Mouse (Mus musculus) hindlimb bud, embryonic 11.5 days (tissue): Measurements from ENCODE around the gene Tap2.
A peak's percentile ranks its signal among the peaks of the same experiment; 100 is the strongest.

ENCODE experiments used
- DNase-seq: peaks from one replicate; pipeline ENCODE4 v3.0.0-alpha.2; 2012; ENCODE audit warnings: low read depth, low spot score; ENCODE audit errors: extremely low spot score

Tap2 gene

GRCm38 (mm10) chr17:34203444-34203843, at the start of gene Tap2:
TSS of gene Tap2 (plus strand) at chr17:34203527.
- no peak for DNase-seq

DNA sequence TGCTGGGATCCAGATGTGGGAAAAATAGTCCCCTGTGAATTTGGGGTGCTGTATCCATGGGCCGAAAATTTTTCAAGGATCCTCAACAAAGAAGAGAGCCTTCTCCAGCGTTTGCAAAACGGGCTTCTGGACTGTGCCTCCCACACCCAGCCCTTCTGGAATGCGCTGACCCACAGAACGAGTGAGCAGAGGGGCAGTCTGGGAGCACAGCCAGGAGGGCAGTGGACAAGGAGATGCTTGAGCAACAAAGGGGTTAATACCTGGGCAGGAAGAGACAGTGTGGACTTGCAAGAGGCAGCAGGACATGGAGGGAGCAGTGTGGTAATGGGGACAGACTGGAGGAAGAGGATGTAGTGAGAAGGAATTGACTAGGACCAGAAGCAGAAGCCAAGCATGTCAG, 47.8 kb upstream of the Tap2 start:
- DNase-seq: no peak

DNA sequence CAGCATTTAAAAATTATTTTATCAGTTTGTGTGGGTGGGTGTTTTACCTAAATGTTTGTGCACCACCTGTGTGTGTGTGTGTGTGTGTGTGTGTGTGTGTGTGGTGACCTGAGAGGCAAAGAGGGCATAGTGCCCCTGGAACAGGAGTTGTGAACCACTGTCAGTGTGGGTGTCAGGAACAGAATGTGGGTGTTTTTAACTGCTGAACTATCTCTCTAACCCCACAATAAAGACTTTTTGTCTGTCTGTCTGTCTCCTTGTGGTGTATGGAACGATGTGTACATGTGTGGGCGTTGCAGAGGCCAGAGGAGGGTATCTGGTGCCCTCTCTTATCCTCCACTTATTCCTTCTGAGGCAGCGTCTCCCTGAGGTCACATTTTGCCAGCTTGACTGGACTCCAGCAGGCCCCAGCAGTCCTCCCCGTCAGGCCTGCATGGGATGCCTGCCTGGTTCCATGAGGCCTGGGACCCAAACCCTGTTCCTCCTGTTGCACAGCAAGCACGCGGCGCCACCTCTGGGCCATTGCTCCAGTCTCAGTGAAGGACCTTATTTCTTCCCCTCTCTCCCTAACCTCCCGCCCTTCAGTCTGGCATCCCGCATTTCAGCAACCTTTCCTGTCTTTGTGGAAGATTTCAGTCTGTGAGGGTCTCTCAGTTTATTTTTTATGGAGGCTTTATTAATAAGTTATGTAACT, 39.0 kb upstream of the Tap2 start:
- DNase-seq: no peak

DNA sequence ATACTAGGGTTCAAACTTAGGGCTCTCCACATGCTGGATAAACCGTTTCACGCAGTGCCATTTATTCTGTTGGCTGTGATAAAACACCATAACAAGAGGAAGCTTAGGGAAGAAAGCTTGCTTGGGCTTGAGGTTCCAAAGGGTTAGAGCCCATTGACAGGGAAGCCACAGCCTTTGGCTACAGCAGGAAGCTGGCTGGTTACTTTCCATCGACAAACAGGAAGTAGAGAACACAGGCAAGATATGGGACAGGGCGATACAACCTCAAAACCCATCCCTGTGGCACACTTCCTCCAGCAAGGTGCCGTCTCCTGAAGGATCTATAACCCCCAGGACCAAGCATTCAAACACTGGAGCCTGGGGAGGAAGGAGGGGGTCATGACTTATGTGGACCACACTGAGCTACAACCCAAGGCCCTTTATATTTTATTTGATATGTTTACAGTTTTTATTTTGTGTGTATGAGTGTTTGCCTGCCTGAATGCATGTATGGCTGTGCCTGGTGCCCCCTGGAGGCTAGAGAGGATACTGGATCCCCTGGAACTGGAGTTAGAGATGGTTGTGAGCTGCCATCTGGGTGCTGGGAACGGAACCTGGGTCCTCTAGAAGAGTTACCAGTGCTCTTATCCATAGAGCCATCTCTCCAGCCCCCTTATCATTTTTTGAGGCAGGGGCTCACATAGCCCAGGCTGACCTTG, 38.1 kb upstream of the Tap2 start:
- no peak for DNase-seq

DNA sequence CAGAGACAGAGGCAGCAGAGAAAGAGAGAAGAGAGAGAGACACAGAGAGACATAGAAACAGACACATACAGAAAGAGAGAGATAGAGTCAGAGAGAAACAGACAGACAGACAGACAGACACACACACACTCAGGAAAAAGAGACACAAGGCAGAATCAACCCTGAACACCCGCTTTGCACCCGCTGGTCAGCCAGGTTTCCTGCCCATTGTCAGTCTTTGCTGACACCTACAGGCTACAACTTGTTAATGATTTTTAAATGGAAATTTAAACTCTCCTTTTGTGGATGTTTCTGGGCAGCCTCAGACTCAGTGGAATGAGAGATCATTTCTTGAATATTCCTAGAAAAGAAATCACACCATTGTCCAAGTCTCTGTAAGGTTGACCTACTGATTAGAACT, 34.0 kb upstream of the Tap2 start:
- no peak for DNase-seq

- DNase-seq: no peak
Measured at GRCm38 (mm10) chr17:34170487-34170876, 32.8 kb upstream of the Tap2 start.

DNA sequence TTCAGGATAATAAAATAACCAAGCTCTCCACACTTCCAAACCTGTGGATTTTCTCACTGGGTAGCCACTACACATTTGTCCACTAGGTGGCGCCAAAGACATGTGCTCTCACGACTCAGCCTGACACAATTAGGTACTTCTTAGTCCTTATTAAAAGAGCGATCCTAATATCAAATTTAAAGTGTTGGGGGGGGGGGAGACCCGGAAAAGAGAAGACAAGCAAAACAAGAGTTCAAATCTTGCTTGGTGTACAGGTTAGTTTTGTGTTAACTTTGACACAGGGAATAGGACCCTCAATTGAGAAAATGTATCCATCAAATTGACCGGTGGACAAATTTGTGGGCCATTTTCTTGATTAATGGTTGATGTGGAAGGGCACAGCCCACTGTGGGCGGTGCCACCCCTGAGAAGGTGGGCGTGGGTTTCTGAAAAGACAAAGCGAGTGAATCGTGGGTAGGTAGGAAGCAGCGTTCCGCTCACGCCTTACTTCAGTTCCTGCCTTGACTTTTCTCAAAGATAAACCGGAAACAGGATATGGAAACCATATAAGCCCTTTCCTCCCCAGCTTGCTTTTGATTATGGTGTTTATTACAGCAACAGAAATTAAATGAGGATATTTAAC, 32.3 kb upstream of the Tap2 start:
- DNase-seq: peak; percentile 44

GRCm38 (mm10) chr17:34172528-34172927, 30.8 kb upstream of the Tap2 start:
- DNase-seq: no peak

DNA sequence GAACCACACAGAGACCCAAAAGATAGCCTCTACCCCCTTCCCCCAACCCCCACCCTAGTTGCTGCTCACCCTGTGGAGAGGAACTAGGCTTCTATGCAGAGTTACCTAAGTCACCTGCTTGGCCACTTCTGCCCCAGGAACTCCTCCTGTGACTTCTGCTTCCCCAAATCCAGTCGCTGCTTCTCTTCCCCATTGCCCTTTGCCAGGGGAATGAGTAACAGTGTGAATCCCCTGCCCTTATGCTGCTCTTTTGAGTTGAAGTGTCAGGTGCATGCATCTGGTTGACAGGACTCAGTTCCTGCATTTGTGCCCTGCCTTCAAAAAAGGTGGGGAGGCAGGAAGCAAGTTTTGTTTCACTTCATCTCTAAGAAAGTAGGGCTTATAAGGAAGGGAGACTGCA, 29.3 kb upstream of the Tap2 start:
- DNase-seq: no peak

DNA sequence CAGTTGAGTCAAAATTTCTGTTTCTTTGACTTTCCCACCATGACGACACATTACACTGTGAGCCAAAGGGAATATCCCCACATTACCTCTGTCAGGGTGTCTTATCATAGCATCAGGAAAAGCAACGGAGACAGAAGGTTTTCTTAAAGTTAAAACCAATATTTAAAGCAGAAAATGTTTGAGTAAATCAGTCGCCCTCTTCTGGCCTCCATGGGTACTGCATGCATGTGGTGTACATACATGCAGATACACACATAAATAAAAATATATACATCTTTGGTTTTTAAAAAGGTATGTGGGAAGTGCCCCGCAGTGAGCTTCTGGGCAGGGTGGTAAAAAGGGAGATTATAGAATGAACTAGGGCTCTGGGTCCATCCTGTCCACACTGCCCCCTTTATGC, 26.1 kb upstream of the Tap2 start:
- DNase-seq: no peak

GRCm38 (mm10) chr17:34179019-34179418, 24.3 kb upstream of the Tap2 start:
- no peak for DNase-seq

GRCm38 (mm10) chr17:34179913-34180859, 23.1 kb upstream of the Tap2 start:
- DNase-seq: no peak

DNA sequence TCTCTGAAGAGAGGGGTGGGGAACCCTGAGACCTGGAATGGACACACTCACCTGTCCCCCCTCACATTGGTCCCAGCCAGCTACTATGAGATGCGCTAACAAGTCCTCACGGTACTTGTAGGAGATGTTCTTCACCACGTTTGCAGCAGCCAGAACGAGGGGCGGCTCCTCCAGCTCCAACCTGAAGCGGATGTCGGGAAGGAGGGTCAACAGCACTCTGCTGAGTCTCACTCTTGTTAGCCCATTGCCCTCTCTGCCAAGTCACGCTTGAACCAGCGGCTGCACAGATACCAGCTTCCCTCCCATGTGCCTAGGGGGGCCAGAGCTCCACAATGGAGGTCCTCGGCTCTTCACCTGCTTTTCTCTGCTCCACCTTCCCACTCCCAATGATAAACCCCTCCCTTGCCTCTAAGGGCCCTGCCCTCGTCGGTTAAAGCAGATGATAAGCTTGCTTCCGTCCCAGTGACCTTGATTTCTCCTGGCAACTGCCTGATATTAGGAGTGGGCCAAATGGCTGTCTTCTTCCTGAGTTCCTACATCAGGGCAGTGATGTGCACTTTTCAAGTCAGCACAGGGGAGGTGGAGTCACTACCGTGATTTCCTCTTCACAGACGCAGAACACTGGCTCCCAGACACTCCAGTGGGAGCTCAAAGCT, 19.6 kb upstream of the Tap2 start:
- no peak for DNase-seq

DNA sequence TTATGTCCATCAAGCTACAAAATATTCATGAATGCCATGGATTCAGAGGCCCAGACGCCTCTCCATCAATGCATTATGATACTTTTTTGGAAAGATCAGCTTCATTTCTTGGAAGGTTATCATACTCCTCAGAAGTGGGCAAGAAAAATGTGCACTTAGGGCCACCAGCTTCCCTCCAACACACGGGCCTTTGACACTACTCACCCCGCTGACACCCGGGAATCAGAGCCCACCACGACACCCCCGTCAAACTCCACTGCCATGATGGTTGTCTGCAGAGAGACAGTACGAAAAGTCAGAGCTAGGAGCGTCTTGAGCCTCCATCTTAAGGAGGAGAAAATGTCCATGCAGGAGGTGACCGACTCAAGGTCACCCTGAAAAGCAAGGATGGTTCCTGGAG, 17.8 kb upstream of the Tap2 start:
- DNase-seq: no peak

GRCm38 (mm10) chr17:34186885-34187260, 16.5 kb upstream of the Tap2 start:
- no peak for DNase-seq

DNA sequence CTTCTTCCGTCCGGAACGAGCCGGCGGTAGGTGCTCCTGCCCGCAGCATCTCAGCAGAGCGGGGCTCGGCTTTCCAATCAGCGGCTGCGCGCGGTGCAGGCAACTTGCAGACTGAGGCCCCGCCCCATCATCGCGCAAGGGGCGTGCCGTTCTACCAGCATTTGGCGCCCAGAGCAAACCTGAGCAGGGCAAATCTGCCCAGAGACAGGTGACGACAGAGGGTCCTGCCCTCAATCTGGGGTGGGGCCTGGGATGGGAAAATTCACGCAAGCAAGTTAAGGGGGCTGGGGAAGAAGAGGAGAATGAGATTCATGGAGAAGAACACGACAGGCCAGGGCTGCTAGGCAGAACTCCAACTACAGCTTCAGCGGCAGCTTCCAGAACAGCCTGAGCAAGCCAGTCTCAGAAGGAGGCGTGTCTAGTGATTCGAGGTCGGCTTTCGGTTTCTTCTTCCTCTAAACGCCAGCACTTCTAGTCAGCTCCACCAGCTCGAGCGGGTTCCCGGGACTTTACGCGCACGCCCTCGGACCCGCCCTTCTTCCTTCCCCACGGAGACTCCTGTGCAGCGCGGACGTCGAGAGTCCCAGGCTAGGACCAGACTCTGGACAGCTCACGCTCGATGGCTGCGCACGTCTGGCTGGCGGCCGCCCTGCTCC, 15.9 kb upstream of the Tap2 start, which contains the start of the genes Tap1 and Psmb9:
Gene Tap1 (plus strand): TSS at position 293 of the 656 bp plus-strand sequence.
Gene Psmb9 (minus strand): TSS at position 504 of the 656 bp plus-strand sequence.
- peak; percentile 93 for DNase-seq

DNA sequence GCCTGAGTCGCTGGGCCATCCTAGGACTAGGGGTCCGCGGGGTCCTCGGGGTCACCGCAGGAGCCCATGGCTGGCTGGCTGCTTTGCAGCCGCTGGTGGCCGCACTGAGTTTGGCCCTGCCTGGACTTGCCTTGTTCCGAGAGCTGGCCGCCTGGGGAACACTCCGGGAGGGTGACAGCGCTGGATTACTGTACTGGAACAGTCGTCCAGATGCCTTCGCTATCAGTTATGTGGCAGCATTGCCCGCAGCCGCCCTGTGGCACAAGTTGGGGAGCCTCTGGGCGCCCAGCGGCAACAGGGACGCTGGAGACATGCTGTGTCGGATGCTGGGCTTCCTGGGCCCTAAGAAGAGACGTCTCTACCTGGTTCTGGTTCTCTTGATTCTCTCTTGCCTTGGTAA, 15.3 kb upstream of the Tap2 start:
- DNase-seq: no peak

DNA sequence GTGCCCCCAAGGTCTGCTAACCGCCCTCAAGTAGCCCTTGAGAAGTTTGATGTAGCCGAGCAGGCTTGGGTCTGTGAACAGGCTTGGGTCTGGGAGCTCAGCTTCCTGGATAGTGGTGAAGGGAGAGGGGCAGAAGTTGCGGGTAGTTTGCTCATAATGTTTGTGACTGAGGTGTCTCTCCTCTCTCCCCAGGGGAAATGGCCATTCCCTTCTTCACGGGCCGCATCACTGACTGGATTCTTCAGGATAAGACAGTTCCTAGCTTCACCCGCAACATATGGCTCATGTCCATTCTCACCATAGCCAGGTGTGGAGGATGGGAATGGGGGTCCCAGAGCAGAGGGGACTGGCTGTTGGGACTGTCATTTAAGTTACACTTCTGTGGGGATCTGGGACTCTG, 14.3 kb upstream of the Tap2 start:
- no peak for DNase-seq

GRCm38 (mm10) chr17:34192852-34193251, 10.5 kb upstream of the Tap2 start:
- no peak for DNase-seq

DNA sequence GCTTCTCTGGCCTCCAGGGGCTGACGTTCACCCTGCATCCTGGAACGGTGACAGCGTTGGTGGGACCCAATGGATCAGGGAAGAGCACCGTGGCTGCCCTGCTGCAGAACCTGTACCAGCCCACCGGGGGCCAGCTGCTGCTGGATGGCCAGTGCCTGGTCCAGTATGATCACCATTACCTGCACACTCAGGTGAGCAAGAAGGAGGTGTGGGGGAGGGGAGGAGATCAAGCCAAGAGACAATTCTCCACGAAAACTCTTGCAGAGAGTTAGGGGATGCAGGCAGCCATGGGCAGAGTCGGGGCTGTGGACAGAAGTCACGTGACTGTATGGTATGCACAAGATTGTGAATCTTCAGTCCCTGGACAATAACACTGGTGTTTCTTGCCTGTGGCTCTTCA, 9.9 kb upstream of the Tap2 start:
- DNase-seq: no peak
